Mouse (Mus musculus): ENCODE results near the gene Ak8.

DNA sequence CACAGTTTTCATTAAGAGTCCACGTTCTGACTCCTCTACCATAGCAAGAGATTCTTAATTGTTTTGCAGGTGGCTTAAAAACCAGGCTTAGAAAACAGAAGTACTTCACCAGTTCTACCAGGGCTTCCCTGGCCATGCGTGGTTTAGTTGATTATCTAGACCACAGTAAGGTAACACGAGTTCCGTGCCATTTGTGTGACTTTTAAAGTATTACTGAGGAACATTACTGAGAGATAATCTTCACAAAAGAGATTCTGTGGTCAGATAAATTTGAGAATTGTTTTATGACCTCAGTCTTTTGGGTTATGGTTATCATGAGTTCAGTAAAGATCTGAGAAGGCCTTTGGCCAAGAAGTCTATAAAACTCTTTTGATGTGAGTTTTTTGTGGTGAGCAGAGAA is 159.3 kb downstream of the Ak8 start:
- no peak for TF ChIP-seq POLR2A (IDR thresholded peaks at IDR 0.05; ENCODE audit: insufficient read depth, low read depth, low read length)
- TF ChIP-seq CTCF (IDR thresholded peaks at IDR 0.05), result no peak
- no peak for TF ChIP-seq EP300 (IDR thresholded peaks at IDR 0.05; ENCODE audit: insufficient read depth, low read depth, low read length)
